Mouse (Mus musculus): ENCODE measurements around the gene Med13. TPM values are rescaled to one million over a fixed set of nuclear protein-coding genes. Genes with fewer than 3 reads are reported as not detected.

The Med13 gene
- 7.5 and 8.2 TPM in 2 replicates for polyA plus RNA-seq (2015; fragmentation: Nextera tagmentation; extraction: Ambion mirVana)

DNA sequence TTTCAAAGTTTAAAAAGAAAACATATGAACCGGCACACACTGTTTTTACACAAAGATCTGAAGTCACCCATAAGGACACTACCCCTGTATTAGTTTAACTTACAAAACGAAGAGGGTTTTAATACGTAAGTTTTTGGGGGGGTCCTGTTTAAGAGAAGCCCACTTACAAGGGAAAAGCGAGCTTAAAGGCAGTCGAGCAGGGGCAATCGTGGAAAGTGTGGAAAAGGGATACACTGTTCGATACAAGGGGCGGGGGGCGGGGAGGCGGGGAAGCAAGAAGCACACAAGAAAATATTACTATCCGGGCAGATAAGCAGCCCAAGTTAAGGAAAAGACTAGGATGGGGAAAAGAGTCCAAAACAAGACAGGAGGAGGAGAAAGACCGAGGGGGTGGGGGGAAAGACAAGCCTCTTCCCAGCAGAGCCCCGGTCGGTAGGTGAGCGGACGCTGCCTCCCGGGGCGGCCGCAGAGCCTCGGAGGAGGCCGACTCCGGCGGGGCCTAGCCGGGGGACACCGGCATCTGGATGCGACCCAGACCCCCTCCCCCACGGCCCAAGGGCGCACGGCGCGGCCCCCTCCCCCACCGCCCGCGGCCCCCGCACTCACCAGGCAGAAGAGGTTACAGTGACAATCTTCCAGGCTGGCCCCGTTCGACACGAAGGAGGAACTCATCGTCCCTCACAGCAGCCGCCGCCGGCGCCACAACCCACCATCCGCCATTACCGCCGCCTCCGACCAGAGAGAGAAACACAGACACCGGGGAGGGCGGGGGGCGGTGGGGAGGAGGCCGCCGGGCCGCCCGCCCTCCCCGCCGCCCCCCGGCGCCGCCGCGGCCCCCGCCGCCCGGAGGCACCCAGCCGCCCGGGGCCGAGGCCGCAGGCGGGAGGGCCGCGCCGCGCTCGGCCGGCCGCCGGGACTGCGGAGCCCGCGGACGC, at the start of gene Med13:
Gene Med13, minus strand, starts transcription at position 749 of the 935 bp plus-strand sequence.
- no peaks in the 10 kb centered on the region for H3K27me3 ChIP-seq
- H3K4me3 ChIP-seq, result peak within 1 kb of the TSS; percentile 95
- WGBS, result 1% methylated on average over 72 of the region's 81 CpGs
- peak within 1 kb of the TSS; percentile 97 for H3K27ac ChIP-seq (replicated peaks)
- no peaks in the 10 kb centered on the region for H3K36me3 ChIP-seq
- peak; percentile 60; the same call in 1 of the 2 replicates for ATAC-seq (ENCODE audit: low FRiP score, low read depth)
- peak within 1 kb of the TSS; percentile 97 for H3K9ac ChIP-seq
- H3K9me3 ChIP-seq, result no peaks in the 10 kb centered on the region
- peaks cover 39% of the 10 kb centered on the region for H3K4me1 ChIP-seq (replicated peaks)
- H3K4me2 ChIP-seq, result peak within 1 kb of the TSS; percentile 83

DNA sequence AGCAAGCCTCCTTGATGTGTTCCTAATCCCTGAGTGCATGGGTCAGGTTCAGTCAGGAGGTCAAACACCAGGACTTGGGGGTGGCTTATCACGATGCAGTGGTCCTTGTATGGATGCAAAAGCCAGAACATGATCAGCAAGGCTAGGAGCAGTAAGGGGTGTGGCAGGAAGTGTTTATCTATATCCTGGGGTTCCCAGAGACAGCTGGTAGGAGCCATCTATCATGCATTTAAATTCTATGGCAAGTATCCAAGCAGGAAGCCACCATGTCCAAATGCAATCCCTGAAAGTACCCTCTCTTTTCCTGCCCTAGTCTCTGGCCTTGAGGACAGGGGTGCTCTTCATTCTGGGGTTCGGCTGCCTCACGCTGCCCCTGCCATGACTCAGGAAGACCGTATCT, 47.2 kb upstream of the Med13 start:
- ATAC-seq (ENCODE audit: low FRiP score, low read depth), result no peak
- no peaks in the 10 kb centered on the region for H3K36me3 ChIP-seq
- H3K27me3 ChIP-seq, result no peaks in the 10 kb centered on the region
- H3K9me3 ChIP-seq, result no peaks in the 10 kb centered on the region
- no peak overlapping the region for H3K4me2 ChIP-seq
- 90% methylated on average over 4 of the region's 4 CpGs for WGBS
- H3K27ac ChIP-seq (replicated peaks), result no peak overlapping the region
- no peak overlapping the region for H3K9ac ChIP-seq
- no peaks in the 10 kb centered on the region for H3K4me1 ChIP-seq (replicated peaks)
- H3K4me3 ChIP-seq, result no peak overlapping the region

- Histone ChIP-seq H3K4me1 (replicated peaks) (no peaks in the 10 kb centered on the region), H3K4me3 (no peak overlapping the region), H3K27me3 (no peaks in the 10 kb centered on the region), H3K9ac (no peak overlapping the region), H3K27ac (replicated peaks) (no peak overlapping the region), H3K4me2 (no peak overlapping the region), H3K36me3 (no peaks in the 10 kb centered on the region), H3K9me3 (no peaks in the 10 kb centered on the region)
- 83% methylated on average over 2 of the region's 2 CpGs for WGBS
- ATAC-seq (ENCODE audit: low FRiP score, low read depth), result no peak
Measured at GRCm38 (mm10) chr11:86403845-86404244, 46.4 kb upstream of the Med13 start.

GRCm38 (mm10) chr11:86399241-86400107, 42.1 kb upstream of the Med13 start:
- Histone ChIP-seq H3K4me3 (no peak overlapping the region), H3K4me2 (no peak overlapping the region), H3K9ac (no peak overlapping the region), H3K9me3 (no peaks in the 10 kb centered on the region), H3K27me3 (no peaks in the 10 kb centered on the region), H3K27ac (replicated peaks) (no peak overlapping the region), H3K36me3 (no peaks in the 10 kb centered on the region), H3K4me1 (replicated peaks) (no peaks in the 10 kb centered on the region)
- no peak for ATAC-seq (ENCODE audit: low FRiP score, low read depth)
- WGBS, result 90% methylated on average over 9 of the region's 9 CpGs

DNA sequence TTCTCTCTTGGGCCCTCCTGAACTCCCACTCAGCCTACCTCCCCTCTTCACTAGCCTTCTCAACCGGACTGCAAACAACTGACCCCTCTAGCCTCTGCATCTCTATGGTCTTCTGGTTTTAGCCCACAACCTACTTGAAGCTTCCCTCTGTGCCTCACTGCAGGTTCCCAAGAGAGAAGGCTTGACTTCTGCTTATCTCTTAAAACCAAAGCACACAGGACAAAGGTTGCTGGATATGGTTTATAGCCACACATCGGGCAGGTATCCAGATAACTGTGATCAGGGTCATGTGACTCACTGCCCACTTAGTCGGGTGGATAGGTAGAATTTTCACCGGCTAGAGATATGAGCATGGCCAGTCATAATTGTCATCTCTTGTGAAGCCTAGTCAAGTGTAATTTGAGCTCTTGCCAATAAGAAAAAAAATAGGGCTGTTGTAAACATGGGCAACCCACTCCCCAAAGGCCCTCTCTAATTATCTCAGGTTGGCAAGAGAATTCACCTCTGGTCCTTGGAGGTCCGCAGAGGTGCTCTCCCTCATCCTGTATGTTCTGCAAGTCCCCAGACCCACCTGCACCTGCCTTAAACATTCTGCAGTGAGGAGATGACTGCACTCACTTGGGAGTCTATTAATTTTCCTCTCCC, 39.7 kb upstream of the Med13 start:
- 84% methylated on average over 5 of the region's 5 CpGs for WGBS
- ATAC-seq (ENCODE audit: low FRiP score, low read depth), result no peak

DNA sequence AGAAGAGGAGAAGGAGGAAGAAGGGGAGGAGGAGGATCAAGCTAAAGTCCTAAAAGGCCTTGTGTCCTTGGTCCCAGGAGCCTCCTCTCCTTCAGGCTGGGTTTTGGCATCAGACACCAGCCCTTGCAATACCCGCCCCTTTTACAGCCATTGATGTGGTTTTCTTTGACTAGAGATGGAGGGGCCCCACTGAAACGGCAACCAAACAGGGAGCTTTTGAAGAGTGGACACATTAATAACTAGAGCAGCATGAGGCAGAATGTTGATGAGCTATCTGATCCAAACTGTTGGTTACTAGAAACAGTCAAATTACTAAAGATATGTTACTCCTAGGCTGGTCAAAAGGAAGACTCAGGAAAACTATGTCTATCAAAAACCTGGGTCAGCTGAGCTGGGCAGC, 39.1 kb upstream of the Med13 start:
- no peak overlapping the region for H3K27ac ChIP-seq (replicated peaks)
- no peak overlapping the region for H3K9ac ChIP-seq
- 44% methylated on average over 2 of the region's 2 CpGs for WGBS
- H3K36me3 ChIP-seq, result no peaks in the 10 kb centered on the region
- H3K27me3 ChIP-seq, result no peaks in the 10 kb centered on the region
- H3K4me3 ChIP-seq, result no peak overlapping the region
- H3K4me1 ChIP-seq (replicated peaks), result no peaks in the 10 kb centered on the region
- no peaks in the 10 kb centered on the region for H3K9me3 ChIP-seq
- no peak for ATAC-seq (ENCODE audit: low FRiP score, low read depth)
- no peak overlapping the region for H3K4me2 ChIP-seq

More for the DNA sequence above, 39.7 kb upstream of the Med13 start:
- H3K4me2 ChIP-seq, result no peak overlapping the region
- no peaks in the 10 kb centered on the region for H3K27me3 ChIP-seq
- no peak overlapping the region for H3K9ac ChIP-seq
- no peaks in the 10 kb centered on the region for H3K36me3 ChIP-seq
- no peak overlapping the region for H3K27ac ChIP-seq (replicated peaks)
- H3K4me3 ChIP-seq, result no peak overlapping the region
- no peaks in the 10 kb centered on the region for H3K9me3 ChIP-seq
- H3K4me1 ChIP-seq (replicated peaks), result no peaks in the 10 kb centered on the region

DNA sequence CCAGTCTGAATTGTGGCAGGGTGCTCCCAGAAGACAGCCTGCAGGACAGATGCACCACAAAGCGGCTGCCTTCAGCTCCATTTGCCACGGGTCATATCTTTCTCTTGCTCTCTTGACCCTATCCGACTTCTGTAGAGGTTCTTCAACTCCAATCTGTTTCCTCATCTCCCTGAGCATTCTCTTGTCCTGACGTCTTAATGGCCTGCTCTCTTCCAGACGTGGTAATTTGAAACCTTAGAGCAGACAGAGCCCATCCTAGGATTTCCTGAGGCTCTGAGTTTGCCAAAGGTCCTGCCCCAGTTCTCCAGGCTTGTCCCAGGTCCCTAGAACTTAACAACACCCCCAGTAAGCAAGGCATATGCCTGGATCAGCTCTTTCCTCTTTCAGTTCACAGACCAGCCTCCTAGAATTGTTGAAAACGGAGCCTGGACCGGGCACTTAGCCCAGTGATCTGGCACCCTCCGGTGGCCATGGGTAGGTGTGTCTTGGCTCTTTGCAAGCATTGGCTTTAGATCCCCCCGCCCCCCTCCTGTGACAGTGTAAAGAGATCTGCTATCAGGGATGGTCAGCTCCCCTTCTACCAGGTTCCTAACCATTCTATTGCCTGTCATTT, 38.2 kb upstream of the Med13 start:
- no peaks in the 10 kb centered on the region for H3K36me3 ChIP-seq
- no peaks in the 10 kb centered on the region for H3K4me1 ChIP-seq (replicated peaks)
- no peak overlapping the region for H3K4me3 ChIP-seq
- H3K27ac ChIP-seq (replicated peaks), result no peak overlapping the region
- H3K27me3 ChIP-seq, result no peaks in the 10 kb centered on the region
- ATAC-seq (ENCODE audit: low FRiP score, low read depth), result no peak
- H3K9ac ChIP-seq, result no peak overlapping the region
- no peaks in the 10 kb centered on the region for H3K9me3 ChIP-seq
- H3K4me2 ChIP-seq, result no peak overlapping the region
- WGBS, result 10% methylated on average over 9 of the region's 9 CpGs

DNA sequence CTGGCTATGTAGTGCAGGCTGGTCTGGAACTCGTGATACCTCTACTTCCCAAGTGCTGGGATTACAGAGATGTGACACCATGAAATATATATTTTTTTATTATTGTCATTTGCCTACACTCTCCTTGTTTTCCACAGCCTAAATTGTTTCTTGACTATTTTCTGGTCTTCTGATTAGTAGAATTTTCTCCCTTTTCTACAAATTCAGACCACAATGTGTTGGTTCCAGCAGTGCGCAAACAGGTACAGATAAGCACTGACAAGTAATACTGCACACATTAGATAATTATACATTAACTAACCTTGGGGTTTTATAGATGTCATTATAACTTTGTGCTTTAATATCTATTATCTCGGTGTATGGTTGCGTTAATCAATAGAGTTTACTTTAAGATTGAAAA, 37.7 kb upstream of the Med13 start:
- H3K4me2 ChIP-seq, result no peak overlapping the region
- H3K4me3 ChIP-seq, result no peak overlapping the region
- no peak overlapping the region for H3K9ac ChIP-seq
- WGBS, result 85% methylated on average over 4 of the region's 4 CpGs
- no peak overlapping the region for H3K27ac ChIP-seq (replicated peaks)
- no peaks in the 10 kb centered on the region for H3K9me3 ChIP-seq
- H3K27me3 ChIP-seq, result no peaks in the 10 kb centered on the region
- H3K4me1 ChIP-seq (replicated peaks), result no peaks in the 10 kb centered on the region
- no peaks in the 10 kb centered on the region for H3K36me3 ChIP-seq
- no peak for ATAC-seq (ENCODE audit: low FRiP score, low read depth)

GRCm38 (mm10) chr11:86391687-86392086, 34.3 kb upstream of the Med13 start:
- no peaks in the 10 kb centered on the region for H3K27me3 ChIP-seq
- no peak overlapping the region for H3K4me2 ChIP-seq
- H3K4me3 ChIP-seq, result no peak overlapping the region
- ATAC-seq (ENCODE audit: low FRiP score, low read depth), result no peak
- no peak overlapping the region for H3K27ac ChIP-seq (replicated peaks)
- 94% methylated on average over 7 of the region's 7 CpGs for WGBS
- no peaks in the 10 kb centered on the region for H3K36me3 ChIP-seq
- no peaks in the 10 kb centered on the region for H3K9me3 ChIP-seq
- peaks cover 8% of the 10 kb centered on the region for H3K4me1 ChIP-seq (replicated peaks)
- no peak overlapping the region for H3K9ac ChIP-seq

- no peak overlapping the region for H3K4me3 ChIP-seq
- WGBS, result 73% methylated on average over 1 of the region's 1 CpGs
- no peaks in the 10 kb centered on the region for H3K36me3 ChIP-seq
- H3K9ac ChIP-seq, result no peak overlapping the region
- no peaks in the 10 kb centered on the region for H3K27me3 ChIP-seq
- ATAC-seq (ENCODE audit: low FRiP score, low read depth), result no peak
- no peak overlapping the region for H3K27ac ChIP-seq (replicated peaks)
- no peak overlapping the region for H3K4me2 ChIP-seq
- H3K9me3 ChIP-seq, result no peaks in the 10 kb centered on the region
- H3K4me1 ChIP-seq (replicated peaks), result peaks cover 11% of the 10 kb centered on the region
Measured at GRCm38 (mm10) chr11:86390308-86390707, 32.9 kb upstream of the Med13 start.

- Histone ChIP-seq H3K4me1 (replicated peaks) (peaks cover 11% of the 10 kb centered on the region), H3K4me3 (no peak overlapping the region), H3K9me3 (no peaks in the 10 kb centered on the region), H3K27ac (replicated peaks) (no peak overlapping the region), H3K9ac (no peak overlapping the region), H3K27me3 (no peaks in the 10 kb centered on the region), H3K4me2 (no peak overlapping the region), H3K36me3 (no peaks in the 10 kb centered on the region)
- WGBS, result 89% methylated on average over 4 of the region's 4 CpGs
- ATAC-seq (ENCODE audit: low FRiP score, low read depth), result no peak
Measured at GRCm38 (mm10) chr11:86389506-86389905, 32.1 kb upstream of the Med13 start.
